Mouse (Mus musculus) G1E (cell line): ENCODE measurements at regions not wholly inside any gene's neighbourhood (a gene's known extent, or its start where the extent isn't known, plus 50 kb on each side); places are given as distances from the start of the nearest gene placed in this dataset.

Source experiments
- ATAC-seq: 2 replicates; pipeline ENCODE4 v1.8.0; 2016; ENCODE audit warnings: mild to moderate bottlenecking; ENCODE audit not compliant: insufficient number of reproducible peaks, poor library complexity, low FRiP score, severe bottlenecking; ENCODE audit errors: extremely low read depth
- DNase-seq: peaks from one replicate; pipeline ENCODE4 v3.0.0; 2012; ENCODE audit warnings: low spot score
- H3K27me3 ChIP-seq: 2 replicates; pipeline ENCODE4 v1.6.1; 2012; ENCODE audit warnings: mild to moderate bottlenecking, low read length, inconsistent platforms; ENCODE audit not compliant: insufficient read depth
- H3K36me3 ChIP-seq: replicated peaks from 2 replicates; pipeline ENCODE3; 2012; ENCODE audit warnings: mild to moderate bottlenecking, inconsistent platforms
- H3K4me1 ChIP-seq: 2 replicates; pipeline ENCODE4 v1.6.1; 2012; ENCODE audit warnings: low read depth, low read length, inconsistent platforms, mixed read lengths; ENCODE audit not compliant: insufficient read depth
- H3K4me3 ChIP-seq: 2 replicates; pipeline ENCODE4 v1.5.1; 2012; ENCODE audit warnings: low read depth, mild to moderate bottlenecking, inconsistent platforms, low read length, moderate library complexity, mixed read lengths
- H3K9me3 ChIP-seq: replicated peaks from 2 replicates; pipeline ENCODE4 v1.6.1; 2012; ENCODE audit warnings: inconsistent platforms
- CTCF ChIP-seq: IDR thresholded peaks from 2 replicates; pipeline ENCODE4 v1.5.1; 2012; ENCODE audit warnings: low read depth, low read length, inconsistent platforms, mixed read lengths
- GATA1 ChIP-seq: IDR thresholded peaks from 2 replicates; pipeline ENCODE4 v1.6.1; 2012; ENCODE audit warnings: borderline replicate concordance, low read length, inconsistent platforms, mixed read lengths
- GATA2 ChIP-seq: IDR thresholded peaks from 2 replicates; pipeline ENCODE4 v1.6.1; 2012; ENCODE audit warnings: low read depth, low read length, inconsistent platforms, borderline replicate concordance
- POLR2AphosphoS5 ChIP-seq: IDR thresholded peaks from 2 replicates; pipeline ENCODE4 v1.6.1; 2012; ENCODE audit warnings: low read depth, low read length, inconsistent platforms; ENCODE audit not compliant: insufficient replicate concordance
- TAL1 ChIP-seq: conservative IDR thresholded peaks from 2 replicates; pipeline ENCODE4 v1.6.1; 2012; ENCODE audit warnings: low read depth, low read length, inconsistent platforms, mixed read lengths

GRCm38 (mm10) chr8:89385028-89385427 lies 341.1 kb upstream of the Sall1 start:
- DNase-seq = no peak
- peaks cover 67% of the 10 kb centered on the region for H3K9me3 ChIP-seq
- no peak for TF ChIP-seq GATA2
- TF ChIP-seq CTCF = no peak
- no peak for TF ChIP-seq TAL1
- TF ChIP-seq POLR2AphosphoS5 = no peak
- TF ChIP-seq GATA1 = no peak
- ATAC-seq = no peak
- H3K4me1 ChIP-seq = no peaks in the 10 kb centered on the region
- H3K27me3 ChIP-seq = no peaks in the 10 kb centered on the region
- no peaks in the 10 kb centered on the region for H3K36me3 ChIP-seq
- no peak overlapping the region for H3K4me3 ChIP-seq

GRCm38 (mm10) chr8:89383781-89384180 lies 339.8 kb upstream of the Sall1 start:
- no peak for ATAC-seq
- peaks cover 59% of the 10 kb centered on the region for H3K9me3 ChIP-seq
- no peaks in the 10 kb centered on the region for H3K27me3 ChIP-seq
- TF ChIP-seq GATA1 = no peak
- TF ChIP-seq GATA2 = no peak
- TF ChIP-seq POLR2AphosphoS5 = no peak
- TF ChIP-seq TAL1 = no peak
- no peak for TF ChIP-seq CTCF
- no peaks in the 10 kb centered on the region for H3K4me1 ChIP-seq
- H3K36me3 ChIP-seq = no peaks in the 10 kb centered on the region
- no peak for DNase-seq
- no peak overlapping the region for H3K4me3 ChIP-seq

GRCm38 (mm10) chr8:89382538-89383380 lies 338.8 kb upstream of the Sall1 start:
- ATAC-seq (no peak), DNase-seq (no peak)
- no peaks in the 10 kb centered on the region for H3K36me3 ChIP-seq
- H3K4me1 ChIP-seq = no peaks in the 10 kb centered on the region
- no peaks in the 10 kb centered on the region for H3K27me3 ChIP-seq
- TF ChIP-seq TAL1 = no peak
- no peak for TF ChIP-seq GATA2
- no peak for TF ChIP-seq POLR2AphosphoS5
- no peak for TF ChIP-seq GATA1
- no peak for TF ChIP-seq CTCF
- peaks cover 58% of the 10 kb centered on the region for H3K9me3 ChIP-seq
- no peak overlapping the region for H3K4me3 ChIP-seq

- no peak for DNase-seq
- Histone ChIP-seq H3K4me3 (no peak overlapping the region), H3K4me1 (no peaks in the 10 kb centered on the region), H3K27me3 (no peaks in the 10 kb centered on the region), H3K9me3 (peaks cover 48% of the 10 kb centered on the region), H3K36me3 (no peaks in the 10 kb centered on the region)
- ATAC-seq = no peak
- no peak for TF ChIP-seq POLR2AphosphoS5
- TF ChIP-seq GATA1 = no peak
- no peak for TF ChIP-seq TAL1
- no peak for TF ChIP-seq GATA2
- TF ChIP-seq CTCF = no peak
Measured at GRCm38 (mm10) chr8:89380436-89380835, 336.5 kb upstream of the Sall1 start.

- H3K4me1 ChIP-seq = no peaks in the 10 kb centered on the region
- no peaks in the 10 kb centered on the region for H3K36me3 ChIP-seq
- TF ChIP-seq GATA2 = no peak
- TF ChIP-seq GATA1 = no peak
- no peak for TF ChIP-seq CTCF
- TF ChIP-seq TAL1 = no peak
- no peak for TF ChIP-seq POLR2AphosphoS5
- H3K27me3 ChIP-seq = no peaks in the 10 kb centered on the region
- H3K4me3 ChIP-seq = no peak overlapping the region
- DNase-seq = no peak
- H3K9me3 ChIP-seq = peaks cover 34% of the 10 kb centered on the region
- ATAC-seq = no peak
Measured at GRCm38 (mm10) chr8:89372761-89373160, 328.8 kb upstream of the Sall1 start.

- H3K36me3 ChIP-seq = no peaks in the 10 kb centered on the region
Measured at GRCm38 (mm10) chr8:89371773-89372132, 327.8 kb upstream of the Sall1 start.

More at GRCm38 (mm10) chr8:89371773-89372132, 327.8 kb upstream of the Sall1 start:
- TF ChIP-seq GATA1 = no peak
- TF ChIP-seq GATA2 = no peak
- TF ChIP-seq TAL1 = no peak
- TF ChIP-seq POLR2AphosphoS5 = no peak
- TF ChIP-seq CTCF = no peak
- ATAC-seq = no peak
- Histone ChIP-seq H3K4me1 (no peaks in the 10 kb centered on the region), H3K27me3 (no peaks in the 10 kb centered on the region), H3K4me3 (no peak overlapping the region), H3K9me3 (peaks cover 34% of the 10 kb centered on the region)
- DNase-seq = no peak
